Mouse (Mus musculus): Measurements from ENCODE around the gene Tmem238.

DNA sequence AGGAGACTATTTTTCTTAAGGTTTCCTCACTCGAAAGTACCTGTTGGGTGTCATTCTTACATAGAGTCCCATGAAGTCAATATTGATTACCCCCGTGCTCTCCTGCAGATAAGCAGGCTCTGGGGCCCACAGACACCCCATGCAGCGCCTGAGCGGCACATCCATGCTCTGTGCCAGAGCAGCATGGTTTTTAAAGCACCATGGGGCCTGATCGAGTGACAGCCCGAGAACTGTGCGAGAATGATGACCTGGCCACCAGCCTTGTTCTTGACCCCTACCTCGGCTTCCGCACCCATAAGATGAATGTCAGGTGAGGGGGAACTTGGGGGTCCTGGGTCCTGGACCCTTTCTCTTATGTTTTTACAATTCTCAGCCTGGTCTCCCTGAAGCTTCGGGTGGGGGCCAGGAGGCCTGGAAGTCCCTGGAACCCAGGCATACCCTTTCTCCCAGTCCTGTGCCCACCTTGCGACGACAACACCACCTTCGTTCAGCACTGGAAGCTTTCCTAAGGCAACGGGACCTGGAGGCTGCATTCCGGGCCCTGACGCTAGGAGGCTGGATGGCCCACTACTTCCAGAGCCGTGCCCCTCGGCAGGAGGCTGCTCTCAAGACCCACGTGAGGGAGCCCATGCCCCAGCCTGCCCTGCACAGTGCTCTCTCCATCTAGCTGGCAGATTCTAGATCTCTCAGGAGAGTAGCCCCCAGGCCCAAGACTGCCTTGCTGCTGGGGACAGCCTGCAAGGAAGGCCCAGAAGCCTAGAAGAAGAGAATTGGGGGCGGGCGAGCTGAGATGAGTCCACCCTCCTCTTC, 47.6 kb downstream of the Tmem238 start:
- no peak for TF ChIP-seq TAL1 (IDR thresholded peaks at IDR 0.05; ENCODE audit: low read length)
- peak; percentile 29; the same call in 1 of the 2 replicates for TF ChIP-seq GATA1 (IDR thresholded peaks at IDR 0.05; ENCODE audit: low read length)
